Mouse (Mus musculus) liver, embryonic 14.5 days (tissue): Measurements from ENCODE around the gene Tirap.

Source experiments
- CTCF ChIP-seq: IDR thresholded peaks from 2 replicates; pipeline ENCODE4 v1.5.1; 2016; ENCODE audit warnings: antibody characterized with exemption, low read depth, control low read depth
- EP300 ChIP-seq: IDR thresholded peaks from 2 replicates; pipeline ENCODE4 v1.6.1; 2016; ENCODE audit warnings: antibody characterized with exemption, low read depth

DNA sequence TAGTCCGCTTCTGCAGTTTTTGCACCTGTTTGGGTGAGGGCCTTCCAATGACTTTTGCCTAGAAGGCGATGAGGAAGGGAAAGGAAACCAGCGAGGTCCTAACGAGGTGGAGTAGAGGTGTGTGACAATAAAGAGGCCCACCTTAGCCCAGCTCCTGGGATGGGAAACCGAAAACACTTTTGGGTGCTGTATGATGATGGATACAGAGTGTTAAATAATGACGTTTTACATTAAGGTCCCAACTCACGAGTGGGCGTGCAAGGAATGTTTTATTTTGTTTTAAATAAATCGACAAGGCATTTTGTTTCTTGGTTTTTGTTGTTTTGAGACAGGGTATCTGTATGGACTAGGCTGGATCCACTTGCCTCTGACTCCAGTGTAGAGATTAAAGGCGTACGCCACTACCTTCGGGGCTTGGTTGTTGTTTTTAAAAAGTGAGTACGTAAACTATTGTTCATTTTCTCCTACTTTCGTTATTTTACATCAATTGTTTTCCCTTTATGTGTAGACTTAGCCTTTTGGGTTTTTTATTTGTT lies 23.9 kb downstream of the Tirap start:
- TF ChIP-seq CTCF (no peak), EP300 (no peak)
